ENCODE assay signal across 8 mouse cellular contexts in genomic region chr3:146345308-146345780, GRCm38 (mm10). TPM values are rescaled to one million over a fixed set of nuclear protein-coding genes. Genes with fewer than 3 reads are reported as not detected.
DNase-seq lines count a peak whose midpoint lies in the region; ATAC-seq and TF ChIP-seq lines count a peak whose summit lies in the region.

No protein-coding gene starts in this region.

- peak; percentile 12 for DNase-seq in ovary, adult 18-20 months (ENCODE audit: low spot score)
- DNase-seq in ovary, postnatal 10 days (ENCODE audit: low spot score): no peak
- peak; percentile 82 to 84 for DNase-seq in cerebellum, postnatal 25 days
- peak; percentile 66 for DNase-seq in gastrocnemius, adult 2 months
- peak; percentile 84 for DNase-seq in limb, embryonic 10.5 days (ENCODE audit: low spot score)
- peak; percentile 7 for DNase-seq in spleen, adult 12 weeks (ENCODE audit: low spot score)

- H3K4me3 ChIP-seq in gastrocnemius, adult 2 months: peak overlapping the region; percentile 43
- peak overlapping the region; percentile 31 for H3K4me3 ChIP-seq in limb, embryonic 10.5 days
- H3K4me3 ChIP-seq in midbrain, embryonic 12.5 days: peak overlapping the region; percentile 32

- intact Hi-C loops in gastrocnemius, adult 2 months (cut with DNase I): loop anchor here (5.0 to 10.0 kb wide), 5 partner anchors 109 to 599 kb away; no protein-coding TSS in a partner anchor

- peak overlapping the region; percentile 29 for H3K9ac ChIP-seq in midbrain, embryonic 12.5 days (replicated peaks)

- ATAC-seq in inflammation-experienced regulatory T-cells, adult 6 months: peak; percentile 92
- peak; percentile 83 for ATAC-seq in midbrain, embryonic 12.5 days (ENCODE audit: low FRiP score, low read depth)

- 14% methylated on average over 18 of the region's 18 CpGs for WGBS in limb, embryonic 10.5 days
- 10% methylated on average over 18 of the region's 18 CpGs for WGBS in midbrain, embryonic 12.5 days

- H3K27me3 ChIP-seq in limb, embryonic 10.5 days (ENCODE audit: low read depth, poor library complexity, severe bottlenecking): no peaks in the 10 kb centered on the region
- H3K27me3 ChIP-seq in midbrain, embryonic 12.5 days: peaks cover 3% of the 10 kb centered on the region; the same call in 1 of the 2 replicates

- H3K4me1 ChIP-seq in limb, embryonic 10.5 days: peaks cover 19% of the 10 kb centered on the region
- peaks cover 7% of the 10 kb centered on the region; the same call in 1 of the 2 replicates for H3K4me1 ChIP-seq in midbrain, embryonic 12.5 days

- peak; percentile 98 for TF ChIP-seq CTCF in gastrocnemius, adult 2 months (IDR thresholded peaks at IDR 0.05)

- no peaks in the 10 kb centered on the region for H3K36me3 ChIP-seq in limb, embryonic 10.5 days
- H3K36me3 ChIP-seq in midbrain, embryonic 12.5 days: no peaks in the 10 kb centered on the region

- no peaks in the 10 kb centered on the region for H3K9me3 ChIP-seq in limb, embryonic 10.5 days (replicated peaks)
- no peaks in the 10 kb centered on the region for H3K9me3 ChIP-seq in midbrain, embryonic 12.5 days

- peak overlapping the region; percentile 48 for H3K4me2 ChIP-seq in midbrain, embryonic 12.5 days (replicated peaks)

- H3K27ac ChIP-seq in gastrocnemius, adult 2 months: no peak overlapping the region
- no peak overlapping the region for H3K27ac ChIP-seq in limb, embryonic 10.5 days
- H3K27ac ChIP-seq in midbrain, embryonic 12.5 days (replicated peaks): 0 out of 2 replicates have a peak overlapping the region, but pooled peaks have one; percentile 39

RNA-seq across cellular contexts. Expression of gene Ssx2ip, which starts 59.1 kb away (rescaled TPM):
- 10 to 100 TPM; 25.2 to 28.8 TPM for total RNA-seq in gastrocnemius, adult 2 months (2021)
- 1 to 10 TPM in 2 of 3 experiments, under 1 TPM in 1; 0.91 to 1.3 (median 1.1) TPM for polyA plus RNA-seq in inflammation-experienced regulatory T-cells, adult 6 months (2017; shearing (Covaris generic))
- 20.1 and 23.0 TPM in 2 replicates for polyA plus RNA-seq in limb, embryonic 10.5 days (2016; fragmentation: Nextera tagmentation; extraction: Ambion mirVana)
- 23.2 and 30.0 TPM in 2 replicates for polyA plus RNA-seq in midbrain, embryonic 12.5 days (2016; fragmentation: Nextera tagmentation; extraction: Ambion mirVana)
